Mouse (Mus musculus) heart, embryonic 15.5 days (tissue): ENCODE measurements at regions not wholly inside any gene's neighbourhood (a gene's known extent, or its start where the extent isn't known, plus 50 kb on each side); places are given as distances from the start of the nearest gene placed in this dataset.

Source experiments
- ATAC-seq: fragments of 200-750 bp; cut with Nextera tagmentation; replicated peaks from 2 replicates; pipeline ENCODE4 v1.8.0; 2017; ENCODE audit warnings: low read depth, moderate TSS enrichment; ENCODE audit not compliant: insufficient number of reproducible peaks, insufficient read depth, low FRiP score
- H3K27ac ChIP-seq: fragments of 300-500 bp; sonication (generic); 2 replicates; pipeline ENCODE4 v1.5.1; 2015; ENCODE audit warnings: mild to moderate bottlenecking, inconsistent platforms
- H3K27me3 ChIP-seq: fragments of 300-500 bp; sonication (generic); 2 replicates; pipeline ENCODE4 v1.6.1; 2015; ENCODE audit warnings: inconsistent platforms
- H3K36me3 ChIP-seq: fragments of 300-500 bp; sonication (generic); 2 replicates; pipeline ENCODE4 v1.6.1; 2015; ENCODE audit warnings: mild to moderate bottlenecking, inconsistent platforms
- H3K4me1 ChIP-seq: fragments of 300-500 bp; sonication (generic); replicated peaks from 2 replicates; pipeline ENCODE4 v1.6.1; 2015; ENCODE audit warnings: inconsistent platforms
- H3K4me2 ChIP-seq: fragments of 300-500 bp; sonication (generic); 2 replicates; pipeline ENCODE4 v1.6.1; 2015; ENCODE audit warnings: inconsistent platforms, mild to moderate bottlenecking, moderate library complexity
- H3K4me3 ChIP-seq: fragments of 300-500 bp; sonication (generic); 2 replicates; pipeline ENCODE4 v1.5.1; 2015; ENCODE audit warnings: mild to moderate bottlenecking, inconsistent platforms
- H3K9ac ChIP-seq: fragments of 300-500 bp; sonication (generic); 2 replicates; pipeline ENCODE4 v1.6.1; 2015; ENCODE audit warnings: mild to moderate bottlenecking, inconsistent platforms
- H3K9me3 ChIP-seq: fragments of 300-500 bp; sonication (generic); replicated peaks from 2 replicates; pipeline ENCODE4 v1.6.1; 2016; ENCODE audit warnings: inconsistent platforms
- WGBS: fragments of 180-500 bp; shearing (Covaris S2); methylation state at CpG from one replicate; pipeline ENCODE4 v1.1.7; 2015; ENCODE audit warnings: mixed read lengths; 5-methylcytosine and 5-hydroxymethylcytosine counted together

GRCm38 (mm10) chr8:44155705-44156321, 446.0 kb upstream of the Adam34 start:
- WGBS: 71% methylated on average over 8 of the region's 8 CpGs
- no peaks in the 10 kb centered on the region for H3K9me3 ChIP-seq
- H3K4me2 ChIP-seq: no peak overlapping the region
- no peaks in the 10 kb centered on the region for H3K4me1 ChIP-seq
- ATAC-seq: no peak
- H3K9ac ChIP-seq: no peak overlapping the region
- no peaks in the 10 kb centered on the region for H3K27me3 ChIP-seq
- H3K36me3 ChIP-seq: no peaks in the 10 kb centered on the region
- H3K27ac ChIP-seq: no peak overlapping the region
- no peak overlapping the region for H3K4me3 ChIP-seq

- no peaks in the 10 kb centered on the region for H3K27me3 ChIP-seq
- no peaks in the 10 kb centered on the region for H3K36me3 ChIP-seq
- H3K4me3 ChIP-seq: no peak overlapping the region
- ATAC-seq: no peak
- 0 out of 2 replicates have a peak, but pooled peaks cover 2% of the 10 kb centered on the region for H3K4me1 ChIP-seq
- H3K9me3 ChIP-seq: no peaks in the 10 kb centered on the region
- WGBS: 14% methylated on average over 6 of the region's 6 CpGs
- H3K27ac ChIP-seq: no peak overlapping the region
- peak overlapping the region; percentile 33; the same call in 1 of the 2 replicates for H3K4me2 ChIP-seq
- no peak overlapping the region for H3K9ac ChIP-seq
Measured at GRCm38 (mm10) chr8:44165115-44165514, 455.3 kb upstream of the Adam34 start.

- H3K27me3 ChIP-seq: no peaks in the 10 kb centered on the region
- ATAC-seq: no peak
- H3K4me1 ChIP-seq: no peaks in the 10 kb centered on the region
- H3K4me2 ChIP-seq: no peak overlapping the region
- H3K9ac ChIP-seq: no peak overlapping the region
- 41% methylated on average over 4 of the region's 4 CpGs for WGBS
- no peaks in the 10 kb centered on the region for H3K9me3 ChIP-seq
- no peak overlapping the region for H3K4me3 ChIP-seq
- H3K27ac ChIP-seq: no peak overlapping the region
- no peaks in the 10 kb centered on the region for H3K36me3 ChIP-seq
Measured at GRCm38 (mm10) chr8:44177016-44177415, 467.2 kb upstream of the Adam34 start.

GRCm38 (mm10) chr8:44202228-44202627, 492.4 kb upstream of the Adam34 start:
- H3K36me3 ChIP-seq: no peaks in the 10 kb centered on the region
- 73% methylated on average over 2 of the region's 2 CpGs for WGBS
- H3K4me1 ChIP-seq: no peaks in the 10 kb centered on the region
- no peak overlapping the region for H3K4me3 ChIP-seq
- H3K4me2 ChIP-seq: no peak overlapping the region
- no peak for ATAC-seq
- no peak overlapping the region for H3K27ac ChIP-seq
- H3K27me3 ChIP-seq: no peaks in the 10 kb centered on the region
- no peak overlapping the region for H3K9ac ChIP-seq
- no peaks in the 10 kb centered on the region for H3K9me3 ChIP-seq

- ATAC-seq: no peak
- Histone ChIP-seq H3K4me3 (no peak overlapping the region), H3K9ac (no peak overlapping the region), H3K4me1 (no peaks in the 10 kb centered on the region), H3K27me3 (no peaks in the 10 kb centered on the region), H3K4me2 (no peak overlapping the region), H3K36me3 (no peaks in the 10 kb centered on the region), H3K27ac (no peak overlapping the region), H3K9me3 (no peaks in the 10 kb centered on the region)
- 71% methylated on average over 11 of the region's 11 CpGs for WGBS
Measured at GRCm38 (mm10) chr8:44206391-44207170, 496.7 kb upstream of the Adam34 start.

GRCm38 (mm10) chr8:44222346-44222745, 512.5 kb upstream of the Adam34 start:
- H3K4me3 ChIP-seq: no peak overlapping the region
- no peaks in the 10 kb centered on the region for H3K36me3 ChIP-seq
- WGBS: 79% methylated on average over 1 of the region's 1 CpGs
- H3K4me1 ChIP-seq: no peaks in the 10 kb centered on the region
- no peak for ATAC-seq
- H3K9ac ChIP-seq: no peak overlapping the region
- no peak overlapping the region for H3K4me2 ChIP-seq
- H3K27me3 ChIP-seq: no peaks in the 10 kb centered on the region
- no peak overlapping the region for H3K27ac ChIP-seq
- H3K9me3 ChIP-seq: no peaks in the 10 kb centered on the region

GRCm38 (mm10) chr8:44252393-44252792, 542.5 kb upstream of the Adam34 start:
- no peaks in the 10 kb centered on the region for H3K36me3 ChIP-seq
- ATAC-seq: no peak
- H3K27ac ChIP-seq: no peak overlapping the region
- H3K4me3 ChIP-seq: no peak overlapping the region
- H3K27me3 ChIP-seq: no peaks in the 10 kb centered on the region
- no peak overlapping the region for H3K4me2 ChIP-seq
- H3K9me3 ChIP-seq: no peaks in the 10 kb centered on the region
- WGBS: 64% methylated on average over 3 of the region's 3 CpGs
- no peak overlapping the region for H3K9ac ChIP-seq
- no peaks in the 10 kb centered on the region for H3K4me1 ChIP-seq

GRCm38 (mm10) chr8:44257051-44257450, 547.2 kb upstream of the Adam34 start:
- H3K4me3 ChIP-seq: no peak overlapping the region
- H3K4me1 ChIP-seq: no peaks in the 10 kb centered on the region
- no peaks in the 10 kb centered on the region for H3K27me3 ChIP-seq
- ATAC-seq: no peak
- no peak overlapping the region for H3K4me2 ChIP-seq
- WGBS: 54% methylated on average over 6 of the region's 6 CpGs
- H3K27ac ChIP-seq: no peak overlapping the region
- H3K9me3 ChIP-seq: no peaks in the 10 kb centered on the region
- no peaks in the 10 kb centered on the region for H3K36me3 ChIP-seq
- H3K9ac ChIP-seq: no peak overlapping the region

GRCm38 (mm10) chr8:44261039-44261438, 551.2 kb upstream of the Adam34 start:
- Histone ChIP-seq H3K9me3 (no peaks in the 10 kb centered on the region), H3K4me2 (no peak overlapping the region), H3K4me3 (no peak overlapping the region), H3K9ac (no peak overlapping the region), H3K27me3 (no peaks in the 10 kb centered on the region), H3K4me1 (no peaks in the 10 kb centered on the region), H3K36me3 (no peaks in the 10 kb centered on the region), H3K27ac (no peak overlapping the region)
- ATAC-seq: no peak
- 62% methylated on average over 4 of the region's 4 CpGs for WGBS

GRCm38 (mm10) chr8:44273300-44273699, 563.5 kb upstream of the Adam34 start:
- 77% methylated on average over 4 of the region's 4 CpGs for WGBS
- Histone ChIP-seq H3K9me3 (no peaks in the 10 kb centered on the region), H3K4me3 (no peak overlapping the region), H3K27ac (no peak overlapping the region), H3K9ac (no peak overlapping the region), H3K4me1 (no peaks in the 10 kb centered on the region), H3K27me3 (no peaks in the 10 kb centered on the region), H3K4me2 (no peak overlapping the region), H3K36me3 (no peaks in the 10 kb centered on the region)
- no peak for ATAC-seq

GRCm38 (mm10) chr8:44318216-44318615, 608.4 kb upstream of the Adam34 start:
- Histone ChIP-seq H3K27me3 (no peaks in the 10 kb centered on the region), H3K4me3 (no peak overlapping the region), H3K9me3 (no peaks in the 10 kb centered on the region), H3K4me1 (no peaks in the 10 kb centered on the region), H3K4me2 (no peak overlapping the region), H3K27ac (no peak overlapping the region), H3K36me3 (no peaks in the 10 kb centered on the region), H3K9ac (no peak overlapping the region)
- no peak for ATAC-seq
